Mouse (Mus musculus) thymus, adult 2 months (tissue): ENCODE measurements around the gene Eif2b5. TPM values are rescaled to one million over a fixed set of nuclear protein-coding genes. Genes with fewer than 3 reads are reported as not detected.
"Not testable (repeated sequence)": the region's sequence is repeated elsewhere in the genome, so short reads cannot be mapped to it uniquely, and the experiment has no call there.

Experiments
- DNase-seq: peaks from one replicate; pipeline ENCODE4 v3.0.0; 2021
- H3K27ac ChIP-seq: fragments of 200-500 bp; 2 replicates; pipeline ENCODE4 v1.5.1; 2012; ENCODE audit warnings: low read length, control low read depth; ENCODE audit not compliant: control insufficient read depth, insufficient read depth
- H3K27me3 ChIP-seq: fragments of 200-500 bp; 2 replicates; pipeline ENCODE4 v1.6.1; 2012; ENCODE audit warnings: mild to moderate bottlenecking, low read length, moderate library complexity, mixed read lengths; ENCODE audit not compliant: control insufficient read depth, insufficient read depth
- H3K36me3 ChIP-seq: fragments of 200-500 bp; 2 replicates; pipeline ENCODE4 v1.6.1; 2012; ENCODE audit warnings: mild to moderate bottlenecking, low read length, moderate library complexity; ENCODE audit not compliant: control insufficient read depth, insufficient read depth
- H3K4me1 ChIP-seq: fragments of 200-500 bp; replicated peaks from 2 replicates; pipeline ENCODE4 v1.6.1; 2012; ENCODE audit warnings: low read length; ENCODE audit not compliant: control insufficient read depth, insufficient read depth
- H3K4me3 ChIP-seq: fragments of 200-500 bp; 2 replicates; pipeline ENCODE4 v1.5.1; 2012; ENCODE audit warnings: mild to moderate bottlenecking, low read length, control low read depth, moderate library complexity; ENCODE audit not compliant: control insufficient read depth, insufficient read depth
- CTCF ChIP-seq: fragments of 200-500 bp; IDR thresholded peaks from 2 replicates; pipeline ENCODE4 v1.5.1; 2012; ENCODE audit warnings: mild to moderate bottlenecking, control low read depth, low read length, moderate library complexity, borderline replicate concordance; ENCODE audit not compliant: control insufficient read depth, poor library complexity, insufficient read depth; ENCODE audit errors: extremely low read depth
- POLR2A ChIP-seq: fragments of 200-500 bp; IDR thresholded peaks from 2 replicates; pipeline ENCODE4 v1.6.1; 2012; ENCODE audit warnings: mild to moderate bottlenecking, low read length, control low read depth, moderate library complexity; ENCODE audit not compliant: control insufficient read depth, poor library complexity, insufficient read depth; ENCODE audit errors: extremely low read depth
- WGBS: fragments of 180-500 bp; shearing (Covaris S2); methylation state at CpG from one replicate; pipeline ENCODE4 v1.1.7; 2018; 5-methylcytosine and 5-hydroxymethylcytosine counted together
- polyA plus RNA-seq: library from polyadenylated mRNA; depleted of rRNA; stranded (reverse); fragments of >200 nt; gene quantifications from 2 replicates; pipeline ENCODE4 v1.2.3, GENCODE M21; 2012

The Eif2b5 gene
- polyA plus RNA-seq, 1 experiment = 40.7 TPM

- Histone ChIP-seq H3K27me3 (no peaks in the 10 kb centered on the region), H3K4me3 (no peak overlapping the region), H3K36me3 (no peaks in the 10 kb centered on the region), H3K4me1 (no peaks in the 10 kb centered on the region), H3K27ac (no peak overlapping the region)
- WGBS = 94% methylated on average over 1 of the region's 1 CpGs
- no peak for TF ChIP-seq CTCF
- TF ChIP-seq POLR2A = no peak
- DNase-seq = no peak
Measured at GRCm38 (mm10) chr16:20488151-20488550, 10.5 kb upstream of the Eif2b5 start.

DNA sequence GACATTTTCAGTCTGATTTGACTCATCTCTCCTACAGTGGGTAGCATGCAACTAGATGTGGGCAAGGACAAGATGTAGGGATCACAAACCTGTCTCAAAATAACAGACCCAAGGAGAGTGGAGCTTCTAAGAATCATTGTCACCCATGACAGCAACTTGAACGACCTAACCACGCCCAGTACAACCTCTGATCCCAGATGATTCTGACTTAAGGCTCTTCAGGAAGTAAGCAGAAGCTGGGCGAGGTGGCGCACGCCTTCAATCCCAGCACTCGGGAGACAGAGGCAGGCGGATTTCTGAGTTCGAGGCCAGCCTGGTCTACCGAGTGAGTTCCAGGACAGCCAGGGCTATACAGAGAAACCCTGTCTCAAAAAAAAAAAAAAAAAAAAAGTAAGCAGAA, 9.9 kb upstream of the Eif2b5 start:
- WGBS = 88% methylated on average over 9 of the region's 9 CpGs
- H3K27me3 ChIP-seq, H3K4me3 ChIP-seq, H3K36me3 ChIP-seq, DNase-seq, H3K4me1 ChIP-seq, H3K27ac ChIP-seq: not testable (repeated sequence)

DNA sequence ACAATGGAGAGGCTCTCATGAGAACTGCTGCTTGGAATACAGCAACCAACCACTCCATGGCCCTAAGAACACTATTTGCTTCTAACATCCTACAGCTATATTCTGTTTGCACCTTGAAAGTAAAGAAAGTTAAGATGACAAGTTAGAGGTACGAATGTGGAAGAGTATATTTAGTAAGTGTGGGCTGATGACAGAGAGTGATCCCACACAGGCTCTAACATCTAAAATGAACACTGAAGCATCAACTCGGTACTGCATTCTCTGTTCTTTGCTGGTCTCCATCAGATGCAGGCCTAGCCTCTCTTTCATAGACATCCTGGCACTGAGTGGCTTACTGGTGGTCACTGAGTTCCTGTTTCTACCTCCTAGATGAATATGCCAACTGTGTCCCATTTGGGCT, 9.4 kb upstream of the Eif2b5 start:
- no peak overlapping the region for H3K4me3 ChIP-seq
- 91% methylated on average over 2 of the region's 2 CpGs for WGBS
- H3K4me1 ChIP-seq = no peaks in the 10 kb centered on the region
- DNase-seq = no peak
- no peak overlapping the region for H3K27ac ChIP-seq
- no peaks in the 10 kb centered on the region for H3K27me3 ChIP-seq
- TF ChIP-seq CTCF (no peak), POLR2A (no peak)
- H3K36me3 ChIP-seq = no peaks in the 10 kb centered on the region

DNA sequence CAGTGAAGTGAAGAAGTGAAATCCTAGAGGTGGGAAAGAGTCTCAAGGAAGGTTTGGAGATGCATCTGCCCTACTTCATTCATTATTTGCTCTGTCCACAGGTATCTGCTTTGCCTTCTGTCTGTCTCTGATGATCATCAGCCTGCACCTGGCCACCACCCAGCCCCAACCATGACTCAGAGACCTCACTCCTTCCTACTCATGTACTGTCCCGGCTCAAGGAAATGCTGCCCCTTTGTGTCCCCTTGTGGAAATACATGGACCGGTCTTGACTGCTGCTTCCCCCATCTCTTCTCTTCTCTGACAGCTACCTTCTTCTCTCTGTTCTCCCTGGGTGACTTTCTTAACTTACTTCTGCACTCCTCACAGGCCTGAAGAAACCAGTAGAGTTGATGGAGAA, 8.0 kb upstream of the Eif2b5 start:
- 53% methylated on average over 2 of the region's 2 CpGs for WGBS
- TF ChIP-seq CTCF = no peak
- no peak for TF ChIP-seq POLR2A

GRCm38 (mm10) chr16:20491301-20491700, 7.3 kb upstream of the Eif2b5 start:
- no peak for DNase-seq
- TF ChIP-seq CTCF (no peak), POLR2A (no peak)
- Histone ChIP-seq H3K36me3 (no peaks in the 10 kb centered on the region), H3K4me1 (no peaks in the 10 kb centered on the region), H3K4me3 (no peak overlapping the region), H3K27me3 (no peaks in the 10 kb centered on the region), H3K27ac (no peak overlapping the region)
- WGBS = 90% methylated on average over 2 of the region's 2 CpGs

More for the DNA sequence above, 8.0 kb upstream of the Eif2b5 start:
- no peaks in the 10 kb centered on the region for H3K27me3 ChIP-seq
- no peak for DNase-seq
- H3K4me1 ChIP-seq = no peaks in the 10 kb centered on the region
- no peak overlapping the region for H3K27ac ChIP-seq
- H3K4me3 ChIP-seq = no peak overlapping the region
- H3K36me3 ChIP-seq = no peaks in the 10 kb centered on the region

DNA sequence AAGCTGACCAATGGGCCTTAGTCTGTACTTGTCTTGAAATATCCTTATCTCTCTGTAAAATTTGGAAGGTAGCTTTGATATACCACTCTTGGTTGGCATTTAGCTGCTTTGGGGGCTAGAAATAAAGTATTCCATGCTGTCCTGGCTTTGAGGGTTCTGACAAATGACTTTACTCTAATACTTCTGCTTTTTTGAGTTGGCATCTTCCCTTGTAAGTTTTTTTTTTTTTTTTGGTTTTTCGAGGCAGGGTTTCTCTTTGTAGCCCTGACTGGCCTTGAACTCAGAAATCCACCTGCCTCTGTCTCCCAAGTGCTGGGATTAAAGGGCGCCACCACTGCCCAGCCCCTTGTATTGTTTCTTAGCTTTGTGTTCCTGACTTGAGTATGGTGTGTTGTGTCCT, 5.2 kb upstream of the Eif2b5 start:
- 45% methylated on average over 2 of the region's 2 CpGs for WGBS
- TF ChIP-seq POLR2A = no peak
- no peak for TF ChIP-seq CTCF
- no peak overlapping the region for H3K27ac ChIP-seq

More for the DNA sequence above, 5.2 kb upstream of the Eif2b5 start:
- H3K4me3 ChIP-seq = no peak overlapping the region
- H3K4me1 ChIP-seq = peaks cover 8% of the 10 kb centered on the region
- H3K36me3 ChIP-seq = no peaks in the 10 kb centered on the region
- no peak for DNase-seq
- H3K27me3 ChIP-seq = no peaks in the 10 kb centered on the region
